Mouse (Mus musculus): ENCODE data around the gene Rnf38. TPM values are rescaled to one million over a fixed set of nuclear protein-coding genes. Genes with fewer than 3 reads are reported as not detected.

Gene Rnf38
- polyA plus RNA-seq, 1 experiment: not detected

- no peak overlapping the region for H3K27ac ChIP-seq (ENCODE audit: insufficient read depth, low read depth, low read length)
- 91% methylated on average over 13 of the region's 13 CpGs for WGBS
- no peak overlapping the region for H3K4me3 ChIP-seq (ENCODE audit: insufficient read depth, low read depth, low read length)
- peaks cover 6% of the 10 kb centered on the region for H3K4me1 ChIP-seq (ENCODE audit: control insufficient read depth, insufficient read depth, low read length)
- TF ChIP-seq CTCF (IDR thresholded peaks at IDR 0.05; ENCODE audit: insufficient read depth, low read depth, low read length) (no peak), POLR2A (IDR thresholded peaks at IDR 0.05; ENCODE audit: insufficient read depth, low read depth, low read length) (no peak)
Measured at GRCm38 (mm10) chr4:44115046-44115445, 118.5 kb downstream of the Rnf38 start.

- peaks cover 6% of the 10 kb centered on the region for H3K4me1 ChIP-seq (ENCODE audit: control insufficient read depth, insufficient read depth, low read length)
- H3K4me3 ChIP-seq (ENCODE audit: insufficient read depth, low read depth, low read length): no peak overlapping the region
- TF ChIP-seq POLR2A (IDR thresholded peaks at IDR 0.05; ENCODE audit: insufficient read depth, low read depth, low read length) (no peak), CTCF (IDR thresholded peaks at IDR 0.05; ENCODE audit: insufficient read depth, low read depth, low read length) (no peak)
- H3K27ac ChIP-seq (ENCODE audit: insufficient read depth, low read depth, low read length): no peak overlapping the region
- WGBS: 29% methylated on average over 16 of the region's 16 CpGs
Measured at GRCm38 (mm10) chr4:44113393-44114138, 120.0 kb downstream of the Rnf38 start.

GRCm38 (mm10) chr4:44112741-44113140 is 120.8 kb downstream of the Rnf38 start:
- peaks cover 6% of the 10 kb centered on the region for H3K4me1 ChIP-seq (ENCODE audit: control insufficient read depth, insufficient read depth, low read length)
- 27% methylated on average over 4 of the region's 4 CpGs for WGBS

GRCm38 (mm10) chr4:44110771-44111170 is 122.8 kb downstream of the Rnf38 start:
- TF ChIP-seq CTCF (IDR thresholded peaks at IDR 0.05; ENCODE audit: insufficient read depth, low read depth, low read length) (no peak), POLR2A (IDR thresholded peaks at IDR 0.05; ENCODE audit: insufficient read depth, low read depth, low read length) (no peak)
- Histone ChIP-seq H3K4me3 (ENCODE audit: insufficient read depth, low read depth, low read length) (no peak overlapping the region), H3K4me1 (ENCODE audit: control insufficient read depth, insufficient read depth, low read length) (peaks cover 13% of the 10 kb centered on the region), H3K27ac (ENCODE audit: insufficient read depth, low read depth, low read length) (no peak overlapping the region)
- WGBS: 87% methylated on average over 7 of the region's 7 CpGs

More at GRCm38 (mm10) chr4:44112741-44113140, 120.8 kb downstream of the Rnf38 start:
- Histone ChIP-seq H3K27ac (ENCODE audit: insufficient read depth, low read depth, low read length) (no peak overlapping the region), H3K4me3 (ENCODE audit: insufficient read depth, low read depth, low read length) (no peak overlapping the region)
- no peak for TF ChIP-seq POLR2A (IDR thresholded peaks at IDR 0.05; ENCODE audit: insufficient read depth, low read depth, low read length)
- TF ChIP-seq CTCF (IDR thresholded peaks at IDR 0.05; ENCODE audit: insufficient read depth, low read depth, low read length): no peak

GRCm38 (mm10) chr4:44108297-44108696 is 125.3 kb downstream of the Rnf38 start:
- 93% methylated on average over 6 of the region's 6 CpGs for WGBS
- no peak overlapping the region for H3K27ac ChIP-seq (ENCODE audit: insufficient read depth, low read depth, low read length)

GRCm38 (mm10) chr4:44107339-44107738 is 126.2 kb downstream of the Rnf38 start:
- TF ChIP-seq CTCF (IDR thresholded peaks at IDR 0.05; ENCODE audit: insufficient read depth, low read depth, low read length) (no peak), POLR2A (IDR thresholded peaks at IDR 0.05; ENCODE audit: insufficient read depth, low read depth, low read length) (no peak)
- peaks cover 7% of the 10 kb centered on the region; the same call in 1 of the 2 replicates for H3K4me1 ChIP-seq (ENCODE audit: control insufficient read depth, insufficient read depth, low read length)
- 51% methylated on average over 6 of the region's 6 CpGs for WGBS
- H3K27ac ChIP-seq (ENCODE audit: insufficient read depth, low read depth, low read length): no peak overlapping the region
- H3K4me3 ChIP-seq (ENCODE audit: insufficient read depth, low read depth, low read length): no peak overlapping the region

More at GRCm38 (mm10) chr4:44108297-44108696, 125.3 kb downstream of the Rnf38 start:
- H3K4me1 ChIP-seq (ENCODE audit: control insufficient read depth, insufficient read depth, low read length): peaks cover 9% of the 10 kb centered on the region
- no peak overlapping the region for H3K4me3 ChIP-seq (ENCODE audit: insufficient read depth, low read depth, low read length)
- TF ChIP-seq CTCF (IDR thresholded peaks at IDR 0.05; ENCODE audit: insufficient read depth, low read depth, low read length) (no peak), POLR2A (IDR thresholded peaks at IDR 0.05; ENCODE audit: insufficient read depth, low read depth, low read length) (no peak)

GRCm38 (mm10) chr4:44106297-44106821 is 127.2 kb downstream of the Rnf38 start:
- Histone ChIP-seq H3K27ac (ENCODE audit: insufficient read depth, low read depth, low read length) (no peak overlapping the region), H3K4me1 (ENCODE audit: control insufficient read depth, insufficient read depth, low read length) (peaks cover 7% of the 10 kb centered on the region; the same call in 1 of the 2 replicates), H3K4me3 (ENCODE audit: insufficient read depth, low read depth, low read length) (peak overlapping the region; percentile 26)
- TF ChIP-seq CTCF (IDR thresholded peaks at IDR 0.05; ENCODE audit: insufficient read depth, low read depth, low read length): no peak
- no peak for TF ChIP-seq POLR2A (IDR thresholded peaks at IDR 0.05; ENCODE audit: insufficient read depth, low read depth, low read length)
- WGBS: 12% methylated on average over 18 of the region's 18 CpGs

- 71% methylated on average over 8 of the region's 8 CpGs for WGBS
- Histone ChIP-seq H3K4me3 (ENCODE audit: insufficient read depth, low read depth, low read length) (no peak overlapping the region), H3K4me1 (ENCODE audit: control insufficient read depth, insufficient read depth, low read length) (peaks cover 7% of the 10 kb centered on the region; the same call in 1 of the 2 replicates), H3K27ac (ENCODE audit: insufficient read depth, low read depth, low read length) (no peak overlapping the region)
- no peak for TF ChIP-seq POLR2A (IDR thresholded peaks at IDR 0.05; ENCODE audit: insufficient read depth, low read depth, low read length)
- no peak for TF ChIP-seq CTCF (IDR thresholded peaks at IDR 0.05; ENCODE audit: insufficient read depth, low read depth, low read length)
Measured at GRCm38 (mm10) chr4:44104195-44104917, 129.2 kb downstream of the Rnf38 start.

GRCm38 (mm10) chr4:44103620-44104019 is 130.0 kb downstream of the Rnf38 start:
- TF ChIP-seq POLR2A (IDR thresholded peaks at IDR 0.05; ENCODE audit: insufficient read depth, low read depth, low read length): no peak
- no peak for TF ChIP-seq CTCF (IDR thresholded peaks at IDR 0.05; ENCODE audit: insufficient read depth, low read depth, low read length)
- H3K27ac ChIP-seq (ENCODE audit: insufficient read depth, low read depth, low read length): no peak overlapping the region
- no peak overlapping the region for H3K4me3 ChIP-seq (ENCODE audit: insufficient read depth, low read depth, low read length)
- WGBS: 91% methylated on average over 8 of the region's 8 CpGs
- peaks cover 7% of the 10 kb centered on the region; the same call in 1 of the 2 replicates for H3K4me1 ChIP-seq (ENCODE audit: control insufficient read depth, insufficient read depth, low read length)

Measured in olfactory bulb, adult 2 months (tissue).